Mouse (Mus musculus) small intestine, adult 2 months (tissue): ENCODE measurements around the gene Phb2.

Source experiments
- CTCF ChIP-seq: fragments of 200-500 bp; IDR thresholded peaks from 2 replicates; pipeline ENCODE4 v1.5.1; 2012; ENCODE audit warnings: low read depth, mild to moderate bottlenecking, control low read depth, inconsistent platforms, low read length, moderate library complexity, mixed read lengths; ENCODE audit not compliant: insufficient replicate concordance, insufficient read length; ENCODE audit errors: extremely low read depth
- POLR2A ChIP-seq: fragments of 200-500 bp; IDR thresholded peaks from 2 replicates; pipeline ENCODE4 v1.6.1; 2012; ENCODE audit warnings: low read depth, mild to moderate bottlenecking, control low read depth, inconsistent platforms, low read length, moderate library complexity

DNA sequence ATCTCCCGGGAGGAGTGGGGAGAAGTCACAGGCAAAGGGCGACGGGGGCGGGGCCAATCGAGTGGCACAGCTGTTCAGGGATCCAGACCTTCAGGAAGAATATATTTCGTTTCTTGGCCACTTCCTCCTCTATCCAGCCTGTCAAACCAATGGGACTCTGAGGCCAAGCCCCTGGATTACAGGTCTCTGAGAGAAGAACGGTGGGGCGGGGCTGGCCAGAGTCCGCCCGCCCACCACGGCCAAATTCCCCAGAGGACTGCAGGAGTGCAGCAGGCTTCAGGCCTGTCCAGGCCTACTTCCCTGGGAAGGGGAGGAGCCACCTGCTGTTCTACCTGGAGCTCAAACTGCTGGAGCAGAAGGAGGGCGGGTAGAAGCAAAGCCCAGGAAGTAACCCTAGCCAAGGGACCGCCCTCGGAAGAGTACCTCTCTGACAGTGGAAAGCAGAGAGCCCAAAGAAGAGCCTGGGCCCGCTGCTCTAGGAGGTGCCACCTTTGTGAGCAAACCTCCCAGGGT lies 26.4 kb downstream of the Phb2 start, which contains the start of gene Ptpn6:
- 0 out of 2 replicates have a peak, but pooled peaks have one; percentile 7 for TF ChIP-seq CTCF
- no peak; the same call in 1 of the 2 replicates for TF ChIP-seq POLR2A
